ENCODE assay signal across 1 mouse cellular context in the genomic region with DNA sequence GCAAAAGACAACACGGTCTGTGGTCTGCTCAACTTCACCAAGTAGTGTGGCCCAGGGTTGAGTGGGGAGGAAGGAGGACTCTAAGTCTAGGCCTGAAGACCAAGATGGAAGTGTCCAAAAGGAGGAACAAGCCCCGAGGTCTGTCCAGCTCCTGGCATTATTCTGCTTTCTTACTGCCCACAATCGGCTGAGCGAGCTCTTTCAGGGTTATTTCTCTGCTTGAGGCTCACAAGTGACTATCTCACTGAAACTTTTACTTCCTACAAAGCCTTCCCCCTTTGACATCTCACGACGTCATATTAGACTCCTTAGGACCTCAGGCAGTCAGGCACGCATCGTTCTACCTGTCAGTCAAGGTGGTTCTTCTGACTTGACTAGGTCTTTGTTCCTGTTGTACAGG.
TF ChIP-seq lines count a peak whose summit lies in the region.

No protein-coding gene starts in this region.

TF ChIP-seq in CH12.LX, 34 proteins besides CTCF, POLR2A, EP300 and RAD21 (continued from another document):
- TF ChIP-seq HCFC1 (IDR thresholded peaks at IDR 0.05; ENCODE audit: low read depth, low read length) (no peak), USF2 (conservative IDR thresholded peaks at IDR 0.05; ENCODE audit: low read depth, low read length) (no peak), JUN (IDR thresholded peaks at IDR 0.05; ENCODE audit: insufficient read depth, low read depth, low read length) (no peak), JUND (conservative IDR thresholded peaks at IDR 0.05; ENCODE audit: low read depth, low read length) (no peak), TBP (conservative IDR thresholded peaks at IDR 0.05; ENCODE audit: low read depth, low read length) (no peak), MYC (IDR thresholded peaks at IDR 0.05; ENCODE audit: low read depth, low read length) (no peak), ZKSCAN1 (IDR thresholded peaks at IDR 0.05; ENCODE audit: borderline replicate concordance, low read depth, low read length) (no peak), ZNF384 (IDR thresholded peaks at IDR 0.05; ENCODE audit: low read depth, low read length) (no peak), SIN3A (IDR thresholded peaks at IDR 0.05; ENCODE audit: low read length) (no peak), CHD1 (IDR thresholded peaks at IDR 0.05; ENCODE audit: low read depth, low read length) (no peak)
